Mouse (Mus musculus) lung, postnatal 0 days (tissue): ENCODE data around the gene Fbln1. TPM values are rescaled to one million over a fixed set of nuclear protein-coding genes. Genes with fewer than 3 reads are reported as not detected.

ENCODE experiments used
- ATAC-seq: fragments of 200-750 bp; cut with Nextera tagmentation; 2 replicates; pipeline ENCODE4 v1.8.0; 2017; ENCODE audit warnings: moderate library complexity
- DNase-seq: peaks from one replicate; pipeline ENCODE4 v3.0.0-alpha.2; 2016; ENCODE audit warnings: low spot score
- H3K27ac ChIP-seq: fragments of 300-500 bp; sonication (generic); 2 replicates; pipeline ENCODE4 v1.5.1; 2014; ENCODE audit warnings: antibody characterized with exemption, mild to moderate bottlenecking, low read length, mixed read lengths
- H3K27me3 ChIP-seq: fragments of 300-500 bp; sonication (generic); replicated peaks from 2 replicates; pipeline ENCODE4 v1.6.1; 2014; ENCODE audit warnings: low read length, mixed read lengths; ENCODE audit not compliant: insufficient read depth
- H3K36me3 ChIP-seq: fragments of 300-500 bp; sonication (generic); 2 replicates; pipeline ENCODE4 v1.6.1; 2014; ENCODE audit warnings: low read length, mixed read lengths; ENCODE audit not compliant: insufficient read depth
- H3K4me1 ChIP-seq: fragments of 300-500 bp; sonication (generic); 2 replicates; pipeline ENCODE4 v1.6.1; 2014; ENCODE audit warnings: antibody characterized with exemption, low read depth, low read length, mixed read lengths; ENCODE audit not compliant: insufficient read depth
- H3K4me2 ChIP-seq: fragments of 300-500 bp; sonication (generic); replicated peaks from 2 replicates; pipeline ENCODE4 v1.6.1; 2014; ENCODE audit warnings: low read depth, mild to moderate bottlenecking, low read length, moderate library complexity, mixed read lengths
- H3K4me3 ChIP-seq: fragments of 300-500 bp; sonication (generic); 2 replicates; pipeline ENCODE4 v1.5.1; 2014; ENCODE audit warnings: low read depth, low read length
- H3K9ac ChIP-seq: fragments of 300-500 bp; sonication (generic); replicated peaks from 2 replicates; pipeline ENCODE4 v1.6.1; 2014; ENCODE audit warnings: low read depth, mild to moderate bottlenecking
- H3K9me3 ChIP-seq: fragments of 300-500 bp; sonication (generic); 2 replicates; pipeline ENCODE4 v1.6.1; 2016; ENCODE audit warnings: low read length, mixed read lengths
- CTCF ChIP-seq: IDR thresholded peaks from 2 replicates; pipeline ENCODE4 v1.5.1; 2016; ENCODE audit warnings: antibody characterized with exemption, mild to moderate bottlenecking
- EP300 ChIP-seq: IDR thresholded peaks from 2 replicates; pipeline ENCODE4 v1.6.1; 2016; ENCODE audit warnings: antibody characterized with exemption, mild to moderate bottlenecking, control low read depth
- WGBS: fragments of 180-500 bp; shearing (Covaris S2); extraction: QIAGEN DNeasy Blood & Tissue Kit; methylation state at CpG from one replicate; pipeline ENCODE4 v1.1.7; 2014; 5-methylcytosine and 5-hydroxymethylcytosine counted together
- polyA plus RNA-seq: library from polyadenylated mRNA; unstranded; fragments of >200 nt; fragmentation: Nextera tagmentation; extraction: Ambion mirVana; gene quantifications from 2 replicates; pipeline ENCODE4 v1.2.1, GENCODE M21; 2015

Fbln1 gene
- polyA plus RNA-seq, 1 experiment from 2014 or later: 45.7 TPM

DNA sequence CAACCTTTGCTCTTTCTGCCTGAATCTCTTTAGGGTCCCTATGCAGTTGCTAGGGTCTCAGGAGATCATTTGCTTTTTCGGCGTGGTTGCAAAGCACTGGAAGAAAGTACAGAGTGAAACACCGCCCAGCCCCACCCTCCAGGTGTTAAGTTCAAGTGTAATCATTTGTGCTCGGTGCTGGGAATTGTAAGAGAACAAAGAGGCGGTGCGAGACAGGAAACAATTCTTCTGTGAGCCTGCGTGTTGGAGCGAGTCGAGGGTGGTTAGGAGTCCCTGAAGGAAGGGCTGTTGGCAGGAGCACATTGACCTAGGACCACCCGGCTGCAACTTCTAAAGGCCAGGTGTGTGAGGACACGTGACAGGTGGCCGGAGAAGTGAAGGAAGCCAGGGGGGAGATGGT is 4.9 kb downstream of the Fbln1 start:
- Histone ChIP-seq H3K9me3 (no peaks in the 10 kb centered on the region), H3K36me3 (no peaks in the 10 kb centered on the region), H3K4me1 (no peaks in the 10 kb centered on the region), H3K4me2 (no peak overlapping the region), H3K9ac (no peak overlapping the region), H3K27ac (no peak overlapping the region), H3K4me3 (no peak overlapping the region), H3K27me3 (no peaks in the 10 kb centered on the region)
- DNase-seq: no peak
- no peak for ATAC-seq
- TF ChIP-seq EP300 (no peak), CTCF (no peak)
- WGBS: 70% methylated on average over 12 of the region's 12 CpGs

DNA sequence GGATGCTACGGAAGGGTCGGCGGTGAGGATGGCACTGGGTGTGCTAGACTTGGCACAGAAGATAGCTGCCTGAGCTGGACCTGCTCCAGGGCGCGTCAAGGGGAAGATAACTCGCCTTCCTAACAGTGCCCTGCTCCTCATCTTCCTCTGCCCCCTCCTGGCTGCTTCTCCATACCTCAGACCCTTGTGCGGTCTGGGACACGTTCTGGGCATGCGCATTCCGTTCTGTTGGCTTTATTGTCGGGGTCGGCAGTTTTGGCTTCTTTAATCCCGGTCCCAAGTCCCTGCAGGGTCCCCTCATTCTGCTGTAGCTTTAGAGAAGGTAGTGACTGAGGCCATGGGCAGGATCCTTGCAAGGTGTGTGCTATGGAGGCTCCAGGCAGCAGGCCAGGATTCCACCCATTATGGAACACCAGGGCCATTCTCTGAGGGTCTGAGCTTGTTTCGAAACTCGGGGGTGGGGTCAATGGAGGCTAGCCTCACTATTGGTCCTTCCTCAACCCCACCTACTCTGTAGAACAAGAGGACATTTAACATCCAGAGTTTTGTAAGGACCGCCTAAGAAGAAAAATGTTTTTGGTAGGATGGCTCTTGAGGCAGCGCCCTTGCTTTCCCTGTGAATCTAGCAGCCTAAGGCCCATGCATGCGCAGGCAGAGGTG is 5.5 kb downstream of the Fbln1 start:
- Histone ChIP-seq H3K9ac (no peak overlapping the region), H3K36me3 (no peaks in the 10 kb centered on the region), H3K4me2 (no peak overlapping the region), H3K27ac (no peak overlapping the region), H3K27me3 (no peaks in the 10 kb centered on the region), H3K4me1 (no peaks in the 10 kb centered on the region), H3K4me3 (no peak overlapping the region), H3K9me3 (no peaks in the 10 kb centered on the region)
- TF ChIP-seq CTCF: no peak
- TF ChIP-seq EP300: no peak
- ATAC-seq (no peak), DNase-seq (no peak)
- 88% methylated on average over 18 of the region's 18 CpGs for WGBS

DNA sequence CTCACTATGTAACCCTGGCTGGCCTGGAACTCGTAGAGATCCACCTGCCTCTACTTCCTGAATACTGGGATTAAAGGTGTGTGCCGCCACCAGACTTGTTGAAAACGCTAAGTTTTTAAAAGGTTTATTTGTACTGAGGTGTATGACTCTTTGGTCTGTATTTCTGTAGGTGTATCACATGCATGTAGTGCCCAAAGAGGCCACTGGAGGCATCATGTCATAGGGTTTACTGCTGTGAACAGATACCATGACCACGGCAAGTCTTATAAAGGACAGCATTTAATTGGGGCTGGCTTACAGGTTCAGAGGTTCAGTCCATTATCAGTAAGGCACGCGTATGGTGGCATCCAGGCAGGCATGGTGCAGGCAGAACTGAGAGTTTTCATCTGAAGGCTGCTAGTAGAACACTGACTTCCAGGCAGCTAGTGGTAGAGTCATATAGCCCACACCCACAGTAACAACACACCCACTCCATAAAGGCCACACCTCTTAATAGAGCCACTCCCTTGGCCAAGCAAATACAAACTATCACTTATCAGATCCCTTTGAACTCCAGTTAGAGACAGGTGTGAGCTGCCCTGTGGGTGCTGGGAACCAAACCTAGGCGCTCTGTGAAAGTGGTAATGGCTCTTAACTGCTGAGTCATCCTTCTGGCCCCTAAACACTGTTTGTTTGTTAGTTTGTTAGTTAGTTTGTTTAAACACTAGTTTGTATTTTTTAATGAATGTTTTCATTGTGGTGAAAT is 10.5 kb downstream of the Fbln1 start:
- Histone ChIP-seq H3K4me3 (no peak overlapping the region), H3K9ac (no peak overlapping the region), H3K4me2 (no peak overlapping the region), H3K4me1 (peaks cover 4% of the 10 kb centered on the region; the same call in 1 of the 2 replicates), H3K9me3 (no peaks in the 10 kb centered on the region), H3K27me3 (no peaks in the 10 kb centered on the region), H3K27ac (no peak overlapping the region), H3K36me3 (no peaks in the 10 kb centered on the region)
- ATAC-seq (no peak), DNase-seq (no peak)
- 96% methylated on average over 7 of the region's 7 CpGs for WGBS
- TF ChIP-seq EP300 (no peak), CTCF (peak; percentile 27)

DNA sequence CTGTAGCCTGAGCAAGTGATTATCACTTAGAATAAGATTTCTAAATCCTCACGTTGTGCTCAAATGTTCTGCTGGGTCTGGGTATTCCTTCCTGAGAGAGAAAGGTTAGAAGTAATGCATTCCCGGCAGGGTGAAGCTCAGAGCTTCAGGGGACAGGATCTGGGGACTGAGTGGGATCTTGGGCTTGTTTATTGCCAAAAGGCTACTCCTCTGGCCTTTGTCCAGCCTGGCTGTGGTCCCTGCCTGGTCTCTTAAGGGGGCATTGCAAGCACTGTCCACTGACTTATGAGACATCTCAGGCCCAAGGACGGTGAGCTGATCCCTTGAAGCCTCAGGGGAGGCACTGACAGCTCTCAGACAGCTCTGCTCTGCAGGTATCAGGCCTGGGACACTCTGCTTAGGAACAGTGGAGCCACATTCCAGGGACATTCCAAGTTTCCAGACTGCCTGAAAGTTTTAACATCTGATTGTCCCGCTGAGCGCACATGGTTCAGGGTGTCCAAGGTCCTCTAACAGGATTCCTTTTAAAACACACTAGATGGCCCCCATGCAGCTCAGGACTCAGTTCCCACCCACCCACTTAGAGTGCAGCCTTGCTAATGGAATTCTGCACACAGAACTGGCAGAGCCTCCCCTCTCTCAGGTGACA is 13.0 kb downstream of the Fbln1 start:
- TF ChIP-seq CTCF: no peak
- TF ChIP-seq EP300: no peak
- no peaks in the 10 kb centered on the region for H3K9me3 ChIP-seq
- H3K36me3 ChIP-seq: no peaks in the 10 kb centered on the region
- ATAC-seq (no peak), DNase-seq (no peak)
- no peaks in the 10 kb centered on the region for H3K27me3 ChIP-seq
- peaks cover 4% of the 10 kb centered on the region; the same call in 1 of the 2 replicates for H3K4me1 ChIP-seq
- H3K27ac ChIP-seq: no peak overlapping the region
- H3K9ac ChIP-seq: no peak overlapping the region
- 58% methylated on average over 5 of the region's 5 CpGs for WGBS
- no peak overlapping the region for H3K4me2 ChIP-seq
- no peak overlapping the region for H3K4me3 ChIP-seq

DNA sequence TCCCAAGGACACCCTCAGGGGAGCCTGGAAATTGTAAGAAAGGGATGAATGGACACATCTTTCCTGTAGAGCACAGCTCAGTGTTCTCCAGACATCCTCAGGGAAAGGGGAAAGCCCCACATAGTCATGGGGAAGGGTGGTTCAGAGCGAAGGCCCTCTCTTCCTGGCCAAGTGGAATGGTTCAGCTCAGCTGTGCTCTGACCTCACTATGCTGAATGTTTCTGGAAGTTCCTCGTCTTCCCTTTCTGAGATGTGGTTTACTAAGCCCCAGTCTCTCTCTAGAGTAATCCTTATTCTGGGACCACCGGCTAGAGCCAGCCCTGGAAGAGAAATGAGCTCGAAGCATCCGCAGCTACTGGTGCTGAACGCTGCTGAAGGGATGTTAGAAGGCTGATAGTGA is 14.6 kb downstream of the Fbln1 start:
- H3K36me3 ChIP-seq: peaks cover 7% of the 10 kb centered on the region; the same call in 1 of the 2 replicates
- H3K27me3 ChIP-seq: no peaks in the 10 kb centered on the region
- no peak overlapping the region for H3K4me3 ChIP-seq
- H3K9me3 ChIP-seq: no peaks in the 10 kb centered on the region
- H3K9ac ChIP-seq: no peak overlapping the region
- DNase-seq (no peak), ATAC-seq (no peak)
- H3K4me1 ChIP-seq: peaks cover 4% of the 10 kb centered on the region; the same call in 1 of the 2 replicates
- no peak overlapping the region for H3K4me2 ChIP-seq
- TF ChIP-seq EP300 (no peak), CTCF (no peak)
- no peak overlapping the region for H3K27ac ChIP-seq
- 79% methylated on average over 6 of the region's 6 CpGs for WGBS

DNA sequence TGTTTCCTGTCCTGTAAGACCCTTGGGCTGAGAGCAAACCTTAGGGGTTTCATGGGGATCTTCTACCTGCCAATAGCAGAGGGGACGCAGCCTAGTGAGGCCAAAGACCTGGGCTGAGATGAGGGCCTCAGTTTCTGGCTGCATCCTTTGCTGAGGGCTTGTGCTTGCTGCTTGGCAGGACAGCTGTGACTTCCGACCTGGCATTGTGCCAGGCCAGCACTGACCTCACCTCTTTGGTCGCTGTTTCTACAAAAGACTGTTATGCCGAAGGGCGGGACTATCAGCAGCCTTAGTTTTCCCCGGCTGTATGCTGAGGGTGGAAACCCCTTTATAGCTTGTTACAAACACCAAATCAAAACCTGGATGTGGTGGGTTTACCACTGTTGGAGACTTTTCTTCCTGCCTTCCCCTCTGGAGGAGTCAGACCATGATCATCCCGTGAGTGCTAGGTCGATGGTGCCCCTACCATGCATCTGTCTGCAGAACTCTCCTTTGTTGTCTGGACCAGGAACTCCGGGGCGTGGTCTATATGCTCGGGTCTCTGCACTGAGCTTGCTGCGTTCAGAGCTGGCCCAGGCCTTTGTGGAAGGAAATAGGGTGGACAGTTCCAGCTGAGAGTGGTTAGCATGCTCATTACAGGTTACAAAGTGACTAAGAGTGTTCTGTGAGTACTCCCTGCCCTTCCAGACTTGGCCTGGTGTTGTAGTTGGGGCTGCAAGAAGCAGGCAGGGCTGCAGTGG is 15.5 kb downstream of the Fbln1 start:
- DNase-seq: peak; percentile 46
- no peaks in the 10 kb centered on the region for H3K27me3 ChIP-seq
- peaks cover 7% of the 10 kb centered on the region; the same call in 1 of the 2 replicates for H3K36me3 ChIP-seq
- no peak overlapping the region for H3K27ac ChIP-seq
- H3K9ac ChIP-seq: no peak overlapping the region
- H3K4me2 ChIP-seq: no peak overlapping the region
- peak; percentile 76 for ATAC-seq
- H3K4me1 ChIP-seq: peaks cover 4% of the 10 kb centered on the region; the same call in 1 of the 2 replicates
- no peak overlapping the region for H3K4me3 ChIP-seq
- no peak for TF ChIP-seq EP300
- TF ChIP-seq CTCF: no peak
- no peaks in the 10 kb centered on the region for H3K9me3 ChIP-seq
- 33% methylated on average over 12 of the region's 12 CpGs for WGBS
